In the genomic region with DNA sequence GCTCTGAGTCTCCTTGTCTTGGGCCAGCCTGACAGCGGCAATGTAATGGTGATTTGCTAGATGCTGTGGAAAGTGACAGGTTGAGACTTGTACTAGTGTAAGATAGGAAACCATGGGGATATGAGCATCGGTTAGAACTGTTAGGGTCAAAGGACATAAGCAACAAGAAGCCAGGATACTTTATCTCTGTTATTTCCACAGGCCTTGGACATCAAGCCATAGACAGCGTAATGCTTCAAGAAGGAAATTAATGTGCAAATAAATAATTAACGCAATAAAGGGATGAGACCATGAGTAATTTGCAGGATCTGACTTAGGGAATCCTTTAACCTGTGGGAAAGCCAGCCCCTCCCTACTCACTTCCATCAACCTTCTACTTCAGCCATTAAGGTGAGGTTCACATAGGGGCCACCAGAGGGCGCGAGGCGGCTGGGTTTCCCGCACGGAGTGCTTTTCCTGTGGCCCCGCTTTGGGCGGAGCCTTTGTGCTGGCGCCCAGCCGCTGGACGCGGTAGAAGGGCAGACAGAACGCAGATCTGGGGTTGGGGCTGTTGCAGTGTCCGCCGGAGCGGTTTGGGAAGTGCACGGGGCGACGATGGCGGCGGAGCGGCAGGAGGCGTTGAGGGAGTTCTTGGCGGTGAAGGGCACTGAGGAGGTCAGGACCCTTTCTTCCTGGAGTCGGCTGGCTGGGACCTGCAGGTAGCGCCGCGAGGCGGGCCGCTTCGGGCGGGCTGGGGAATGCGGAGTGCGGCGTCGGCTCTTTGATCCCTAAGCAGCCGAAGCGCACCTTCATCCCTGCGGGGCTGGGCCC, we compare ENCODE assay signal across 8 mouse cellular contexts.
DNase-seq lines count a peak whose midpoint lies in the region; ATAC-seq and TF ChIP-seq lines count a peak whose summit lies in the region.

No protein-coding gene starts in this region.

- peak overlapping the region; percentile 76 for H3K4me2 ChIP-seq in heart, embryonic 16.5 days (ENCODE audit: low read depth, low read length)

- H3K4me3 ChIP-seq in forebrain, embryonic 10.5 days = peak overlapping the region; percentile 57
- peak overlapping the region; percentile 65 for H3K4me3 ChIP-seq in heart, embryonic 16.5 days (ENCODE audit: low read length)
- peak overlapping the region; percentile 91 for H3K4me3 ChIP-seq in lung, adult 2 months (replicated peaks; ENCODE audit: extremely low read depth, low read depth, low read length)
- peak overlapping the region; percentile 60 for H3K4me3 ChIP-seq in olfactory bulb, adult 2 months (ENCODE audit: insufficient read depth, low read depth, low read length)

- DNase-seq in CD8-positive naive resting alpha-beta T cell, adult 2 months (ENCODE audit: low read depth in 2 of 2, low spot score in 2 of 2) = peak; percentile 28 to 36
- peak; percentile 73 for DNase-seq in c-Kit-positive CD71-positive TER-119-negative erythroid progenitor cells, embryonic 14.5 days (ENCODE audit: low read depth)
- peak; percentile 70 for DNase-seq in forebrain, embryonic 10.5 days (ENCODE audit: extremely low spot score, low spot score)
- DNase-seq in kidney, postnatal 25 days = peak; percentile 70 to 77
- DNase-seq in lung, adult 2 months = peak; percentile 61
- DNase-seq in thymus, adult 18-20 months = peak; percentile 11

- TF ChIP-seq POLR2A in lung, adult 2 months (IDR thresholded peaks at IDR 0.05; ENCODE audit: borderline replicate concordance, extremely low read depth, low read depth, low read length) = peak; percentile 53; the same call in 1 of the 2 replicates
- 0 out of 2 replicates have a peak, but pooled peaks have one; percentile 27 for TF ChIP-seq POLR2A in olfactory bulb, adult 2 months (IDR thresholded peaks at IDR 0.05; ENCODE audit: insufficient read depth, low read depth, low read length)

- H3K36me3 ChIP-seq in forebrain, embryonic 10.5 days (replicated peaks) = peaks cover 13% of the 10 kb centered on the region
- peaks cover 3% of the 10 kb centered on the region; the same call in 1 of the 2 replicates for H3K36me3 ChIP-seq in heart, embryonic 16.5 days (ENCODE audit: control insufficient read depth, insufficient read depth)

- H3K27me3 ChIP-seq in forebrain, embryonic 10.5 days (ENCODE audit: poor library complexity, severe bottlenecking) = no peaks in the 10 kb centered on the region
- H3K27me3 ChIP-seq in heart, embryonic 16.5 days (ENCODE audit: control insufficient read depth, insufficient read depth, low read length) = no peaks in the 10 kb centered on the region

- TF ChIP-seq CTCF in lung, adult 2 months (IDR thresholded peaks at IDR 0.05; ENCODE audit: insufficient read depth, low read length) = peak; percentile 56
- TF ChIP-seq CTCF in olfactory bulb, adult 2 months (IDR thresholded peaks at IDR 0.05; ENCODE audit: insufficient read depth, low read depth, low read length) = peak; percentile 81

- peaks cover 43% of the 10 kb centered on the region for H3K9me3 ChIP-seq in forebrain, embryonic 10.5 days
- H3K9me3 ChIP-seq in heart, embryonic 16.5 days (replicated peaks; ENCODE audit: control insufficient read depth, low read length) = peaks cover 9% of the 10 kb centered on the region

- peak; percentile 88 for ATAC-seq in heart, embryonic 16.5 days (replicated peaks; ENCODE audit: extremely low read depth, insufficient read depth, low FRiP score)

- H3K4me1 ChIP-seq in forebrain, embryonic 10.5 days = peaks cover 8% of the 10 kb centered on the region; the same call in 1 of the 2 replicates
- H3K4me1 ChIP-seq in heart, embryonic 16.5 days (ENCODE audit: control insufficient read depth, insufficient read depth, low read length) = no peaks in the 10 kb centered on the region
- H3K4me1 ChIP-seq in lung, adult 2 months (ENCODE audit: control insufficient read depth, insufficient read depth, low read length) = no peaks in the 10 kb centered on the region
- H3K4me1 ChIP-seq in olfactory bulb, adult 2 months (ENCODE audit: control insufficient read depth, insufficient read depth, low read length) = 0 out of 2 replicates have a peak, but pooled peaks cover 5% of the 10 kb centered on the region

- peak overlapping the region; percentile 83 for H3K27ac ChIP-seq in forebrain, embryonic 10.5 days
- no peak overlapping the region for H3K27ac ChIP-seq in heart, embryonic 16.5 days (ENCODE audit: low read length)
- H3K27ac ChIP-seq in olfactory bulb, adult 2 months (ENCODE audit: insufficient read depth, low read depth, low read length) = no peak overlapping the region

- WGBS in forebrain, embryonic 10.5 days = 8% methylated on average over 42 of the region's 42 CpGs
- 8% methylated on average over 42 of the region's 42 CpGs for WGBS in heart, embryonic 16.5 days
- 7% methylated on average over 42 of the region's 42 CpGs for WGBS in lung, adult 2 months
- WGBS in olfactory bulb, adult 2 months = 9% methylated on average over 42 of the region's 42 CpGs

- peak overlapping the region; percentile 80 for H3K9ac ChIP-seq in heart, embryonic 16.5 days (ENCODE audit: low read length)

Comparison
In these comparisons a context has a peak if more than half of its experiments do, and no peak if none do; other contexts are left out.
1. DNase-seq: peak in every context shown above with its lines; median percentile 74 in kidney, postnatal 25 days; 73 in c-Kit-positive CD71-positive TER-119-negative erythroid progenitor cells, embryonic 14.5 days; 70 in forebrain, embryonic 10.5 days; 61 in lung, adult 2 months; 32 in CD8-positive naive resting alpha-beta T cell, adult 2 months; 11 in thymus, adult 18-20 months.